Mouse (Mus musculus): ENCODE measurements at regions not wholly inside any gene's neighbourhood (a gene's known extent, or its start where the extent isn't known, plus 50 kb on each side); places are given as distances from the start of the nearest gene placed in this dataset.

- H3K79me3 ChIP-seq (ENCODE audit: low read depth), result no peaks in the 10 kb centered on the region
- no peak overlapping the region for H3ac ChIP-seq (ENCODE audit: control insufficient read depth, insufficient read length, low read depth)
- no peak overlapping the region for H3K4me3 ChIP-seq (ENCODE audit: insufficient read depth, poor library complexity, severe bottlenecking)
- no peaks in the 10 kb centered on the region for H3K36me3 ChIP-seq (ENCODE audit: control insufficient read depth, insufficient read depth)
- TF ChIP-seq MAX (IDR thresholded peaks at IDR 0.05) (no peak), CEBPB (IDR thresholded peaks at IDR 0.05; ENCODE audit: low read depth) (no peak), USF1 (IDR thresholded peaks at IDR 0.05; ENCODE audit: low read depth) (no peak), MYOD1 (IDR thresholded peaks at IDR 0.05; ENCODE audit: control insufficient read depth, insufficient read length, low read depth) (no peak), MYOG (IDR thresholded peaks at IDR 0.05; ENCODE audit: control insufficient read depth, extremely low read depth, insufficient read length) (no peak), FOSL1 (IDR thresholded peaks at IDR 0.05; ENCODE audit: insufficient read depth, low read length, poor library complexity, severe bottlenecking) (no peak), CTCF (IDR thresholded peaks at IDR 0.05; ENCODE audit: control insufficient read depth, insufficient read depth, insufficient read length) (no peak)
- no peaks in the 10 kb centered on the region for H3K27me3 ChIP-seq (ENCODE audit: control insufficient read depth, insufficient read depth, insufficient read length)
- H3K79me2 ChIP-seq (ENCODE audit: control insufficient read depth, insufficient read depth), result no peaks in the 10 kb centered on the region
These were observed 203.5 kb downstream of the Rps15a start for GRCm38 (mm10) chr7:117912453-117912852.

- TF ChIP-seq MYOD1 (IDR thresholded peaks at IDR 0.05; ENCODE audit: control insufficient read depth, insufficient read length, low read depth) (no peak), MAX (IDR thresholded peaks at IDR 0.05) (no peak)
- Histone ChIP-seq H3K79me2 (ENCODE audit: control insufficient read depth, insufficient read depth) (no peaks in the 10 kb centered on the region), H3K4me3 (ENCODE audit: insufficient read depth, poor library complexity, severe bottlenecking) (no peak overlapping the region), H3K36me3 (ENCODE audit: control insufficient read depth, insufficient read depth) (no peaks in the 10 kb centered on the region), H3K27me3 (ENCODE audit: control insufficient read depth, insufficient read depth, insufficient read length) (no peaks in the 10 kb centered on the region), H3ac (ENCODE audit: control insufficient read depth, insufficient read length, low read depth) (no peak overlapping the region), H3K79me3 (ENCODE audit: low read depth) (no peaks in the 10 kb centered on the region)
These were observed 204.9 kb downstream of the Rps15a start for GRCm38 (mm10) chr7:117911062-117911461.

GRCm38 (mm10) chr7:117896528-117896927 is 219.5 kb downstream of the Rps15a start:
- H3ac ChIP-seq (ENCODE audit: control insufficient read depth, insufficient read length, low read depth), result no peak overlapping the region
- TF ChIP-seq MYOD1 (IDR thresholded peaks at IDR 0.05; ENCODE audit: control insufficient read depth, insufficient read length, low read depth) (no peak), USF1 (IDR thresholded peaks at IDR 0.05; ENCODE audit: low read depth) (no peak), MAX (IDR thresholded peaks at IDR 0.05) (no peak), CEBPB (IDR thresholded peaks at IDR 0.05; ENCODE audit: low read depth) (no peak), CTCF (IDR thresholded peaks at IDR 0.05; ENCODE audit: control insufficient read depth, insufficient read depth, insufficient read length) (no peak), MYOG (IDR thresholded peaks at IDR 0.05; ENCODE audit: control insufficient read depth, extremely low read depth, insufficient read length) (no peak)
- H3K36me3 ChIP-seq (ENCODE audit: control insufficient read depth, insufficient read depth), result no peaks in the 10 kb centered on the region
- no peaks in the 10 kb centered on the region for H3K79me2 ChIP-seq (ENCODE audit: control insufficient read depth, insufficient read depth)
- no peaks in the 10 kb centered on the region for H3K27me3 ChIP-seq (ENCODE audit: control insufficient read depth, insufficient read depth, insufficient read length)
- H3K4me3 ChIP-seq (ENCODE audit: insufficient read depth, poor library complexity, severe bottlenecking), result no peak overlapping the region
- no peaks in the 10 kb centered on the region for H3K79me3 ChIP-seq (ENCODE audit: low read depth)

DNA sequence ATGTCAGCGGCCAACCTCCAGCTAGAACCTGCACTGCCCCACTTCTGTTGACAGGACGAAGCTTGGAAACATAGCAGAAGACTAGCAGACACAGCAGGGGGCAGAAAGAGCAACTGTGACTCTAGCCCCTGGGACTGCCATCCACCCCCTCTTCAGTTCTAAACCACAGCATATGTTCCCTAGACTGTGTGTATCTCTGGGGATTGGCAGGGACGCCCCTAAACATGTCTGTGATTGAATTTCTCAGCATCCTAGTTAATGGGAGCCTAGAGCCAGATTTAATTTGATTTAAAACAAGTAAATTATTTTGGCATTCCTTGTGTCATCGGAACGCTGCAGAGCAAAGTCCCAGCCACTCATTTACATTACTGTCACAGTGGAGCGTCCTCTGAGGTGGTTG is 228.7 kb downstream of the Rps15a start:
- TF ChIP-seq CEBPB (IDR thresholded peaks at IDR 0.05; ENCODE audit: low read depth), result no peak
- no peak for TF ChIP-seq FOSL1 (IDR thresholded peaks at IDR 0.05; ENCODE audit: insufficient read depth, low read length, poor library complexity, severe bottlenecking)
- TF ChIP-seq MYOD1 (IDR thresholded peaks at IDR 0.05; ENCODE audit: control insufficient read depth, insufficient read length, low read depth), result no peak
- no peak for TF ChIP-seq CTCF (IDR thresholded peaks at IDR 0.05; ENCODE audit: control insufficient read depth, insufficient read depth, insufficient read length)
- TF ChIP-seq MAX (IDR thresholded peaks at IDR 0.05), result no peak
- TF ChIP-seq USF1 (IDR thresholded peaks at IDR 0.05; ENCODE audit: low read depth), result no peak
- no peak for TF ChIP-seq MYOG (IDR thresholded peaks at IDR 0.05; ENCODE audit: control insufficient read depth, extremely low read depth, insufficient read length)

DNA sequence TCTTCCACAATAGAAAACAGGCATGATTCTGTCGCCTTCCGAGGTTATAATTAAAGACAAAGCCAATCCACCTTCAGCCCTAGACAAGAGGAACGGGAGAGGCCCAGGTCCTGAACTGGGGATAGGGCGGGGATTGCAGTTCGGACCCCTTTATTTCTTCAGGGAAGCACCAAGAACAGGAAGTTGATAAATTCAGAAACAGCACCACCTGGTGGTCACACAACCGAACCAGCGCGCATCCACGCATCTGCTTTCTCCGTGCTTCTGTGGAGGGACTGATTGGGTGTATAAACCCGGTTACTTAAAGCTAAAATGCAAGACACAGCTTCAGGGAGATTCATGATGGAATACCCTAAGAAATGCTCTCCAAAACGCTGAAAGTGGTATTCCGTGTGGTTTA is 233.2 kb downstream of the Rps15a start:
- Histone ChIP-seq H3K79me3 (ENCODE audit: low read depth) (no peaks in the 10 kb centered on the region), H3K4me3 (ENCODE audit: insufficient read depth, poor library complexity, severe bottlenecking) (no peak overlapping the region), H3ac (ENCODE audit: control insufficient read depth, insufficient read length, low read depth) (no peak overlapping the region), H3K27me3 (ENCODE audit: control insufficient read depth, insufficient read depth, insufficient read length) (no peaks in the 10 kb centered on the region), H3K79me2 (ENCODE audit: control insufficient read depth, insufficient read depth) (no peaks in the 10 kb centered on the region), H3K36me3 (ENCODE audit: control insufficient read depth, insufficient read depth) (no peaks in the 10 kb centered on the region)
- TF ChIP-seq FOSL1 (IDR thresholded peaks at IDR 0.05; ENCODE audit: insufficient read depth, low read length, poor library complexity, severe bottlenecking) (no peak), CTCF (IDR thresholded peaks at IDR 0.05; ENCODE audit: control insufficient read depth, insufficient read depth, insufficient read length) (no peak), MYOD1 (IDR thresholded peaks at IDR 0.05; ENCODE audit: control insufficient read depth, insufficient read length, low read depth) (no peak), USF1 (IDR thresholded peaks at IDR 0.05; ENCODE audit: low read depth) (no peak), MYOG (IDR thresholded peaks at IDR 0.05; ENCODE audit: control insufficient read depth, extremely low read depth, insufficient read length) (no peak), CEBPB (IDR thresholded peaks at IDR 0.05; ENCODE audit: low read depth) (no peak), MAX (IDR thresholded peaks at IDR 0.05) (no peak)

More for the DNA sequence above, 228.7 kb downstream of the Rps15a start:
- H3K27me3 ChIP-seq (ENCODE audit: control insufficient read depth, insufficient read depth, insufficient read length), result no peaks in the 10 kb centered on the region
- H3K4me3 ChIP-seq (ENCODE audit: insufficient read depth, poor library complexity, severe bottlenecking), result no peak overlapping the region
- no peaks in the 10 kb centered on the region for H3K36me3 ChIP-seq (ENCODE audit: control insufficient read depth, insufficient read depth)
- H3K79me2 ChIP-seq (ENCODE audit: control insufficient read depth, insufficient read depth), result no peaks in the 10 kb centered on the region
- H3K79me3 ChIP-seq (ENCODE audit: low read depth), result no peaks in the 10 kb centered on the region
- no peak overlapping the region for H3ac ChIP-seq (ENCODE audit: control insufficient read depth, insufficient read length, low read depth)

DNA sequence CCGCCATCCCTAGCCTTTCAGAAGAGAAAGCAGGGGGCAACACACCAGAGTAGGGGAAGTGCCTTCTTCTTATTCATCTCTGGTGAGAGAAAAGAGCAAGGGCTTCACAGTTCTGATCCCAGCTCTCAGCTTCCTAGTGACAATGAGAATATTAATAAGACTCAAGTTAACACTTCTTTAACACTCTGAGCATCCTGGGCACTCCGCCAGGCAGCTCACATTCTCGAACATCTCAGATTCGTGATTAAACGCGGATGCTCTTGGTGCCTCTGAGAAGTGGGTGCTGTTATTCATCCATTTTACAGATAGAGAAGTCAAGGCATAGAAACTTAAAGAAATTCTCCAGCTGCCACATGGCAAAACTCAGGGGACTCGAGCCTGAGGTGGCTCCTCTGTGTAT is 237.1 kb downstream of the Rps15a start:
- Histone ChIP-seq H3ac (ENCODE audit: control insufficient read depth, insufficient read length, low read depth) (no peak overlapping the region), H3K79me3 (ENCODE audit: low read depth) (no peaks in the 10 kb centered on the region), H3K36me3 (ENCODE audit: control insufficient read depth, insufficient read depth) (no peaks in the 10 kb centered on the region), H3K27me3 (ENCODE audit: control insufficient read depth, insufficient read depth, insufficient read length) (no peaks in the 10 kb centered on the region), H3K79me2 (ENCODE audit: control insufficient read depth, insufficient read depth) (no peaks in the 10 kb centered on the region), H3K4me3 (ENCODE audit: insufficient read depth, poor library complexity, severe bottlenecking) (no peak overlapping the region)
- TF ChIP-seq CEBPB (IDR thresholded peaks at IDR 0.05; ENCODE audit: low read depth), result no peak
- TF ChIP-seq USF1 (IDR thresholded peaks at IDR 0.05; ENCODE audit: low read depth), result no peak
- no peak for TF ChIP-seq FOSL1 (IDR thresholded peaks at IDR 0.05; ENCODE audit: insufficient read depth, low read length, poor library complexity, severe bottlenecking)
- TF ChIP-seq MYOD1 (IDR thresholded peaks at IDR 0.05; ENCODE audit: control insufficient read depth, insufficient read length, low read depth), result no peak
- no peak for TF ChIP-seq MYOG (IDR thresholded peaks at IDR 0.05; ENCODE audit: control insufficient read depth, extremely low read depth, insufficient read length)
- TF ChIP-seq MAX (IDR thresholded peaks at IDR 0.05), result no peak
- TF ChIP-seq CTCF (IDR thresholded peaks at IDR 0.05; ENCODE audit: control insufficient read depth, insufficient read depth, insufficient read length), result no peak
